Mouse (Mus musculus) CD4-positive, CD25-positive, alpha-beta regulatory T cell (primary cell): ENCODE results near the gene Gcnt1. TPM values are rescaled to one million over a fixed set of nuclear protein-coding genes. Genes with fewer than 3 reads are reported as not detected.

Source experiments
- polyA plus RNA-seq: library from polyadenylated mRNA; unstranded; fragments of 100-300 nt; shearing (Covaris generic); gene quantifications from one replicate; pipeline ENCODE4 v1.2.1, GENCODE M21; 2017

Gene Gcnt1
- polyA plus RNA-seq = 5.0 TPM

GRCm38 (mm10) chr19:17372701-17373100 lies at the start of gene Gcnt1:
Gene Gcnt1, minus strand, starts transcription at chr19:17372844.

GRCm38 (mm10) chr19:17393841-17394591 lies 21.4 kb upstream of the Gcnt1 start, which contains the start of gene Rfk:
Gene Rfk, plus strand, starts transcription at chr19:17394043.

Other genes with a start within 250 kb of the Gcnt1 start
- 95.4 TPM for gene Rfk, start 21.2 kb upstream of the Gcnt1 start, polyA plus RNA-seq